Mouse (Mus musculus) common myeloid progenitor, adult 5-6 weeks (primary cell): ENCODE measurements around the gene Tspoap1. TPM values are rescaled to one million over a fixed set of nuclear protein-coding genes. Genes with fewer than 3 reads are reported as not detected.

Experiments
- ATAC-seq: replicated peaks from 2 replicates; pipeline ENCODE4 v1.8.0; 2016; ENCODE audit warnings: low read depth, mild to moderate bottlenecking, moderate TSS enrichment, inconsistent platforms; ENCODE audit not compliant: poor library complexity, severe bottlenecking
- total RNA-seq: library from RNA; stranded (forward); fragments of 200-1000, 187-1606 nt; gene quantifications from 2 replicates; pipeline ENCODE4 v1.2.3, GENCODE M21; 2017

The Tspoap1 gene
- total RNA-seq, 1 experiment from 2014 or later = 8.4 TPM

- no peak for ATAC-seq
These were observed 3.1 kb upstream of the Tspoap1 start for GRCm38 (mm10) chr11:87757001-87757954.

DNA sequence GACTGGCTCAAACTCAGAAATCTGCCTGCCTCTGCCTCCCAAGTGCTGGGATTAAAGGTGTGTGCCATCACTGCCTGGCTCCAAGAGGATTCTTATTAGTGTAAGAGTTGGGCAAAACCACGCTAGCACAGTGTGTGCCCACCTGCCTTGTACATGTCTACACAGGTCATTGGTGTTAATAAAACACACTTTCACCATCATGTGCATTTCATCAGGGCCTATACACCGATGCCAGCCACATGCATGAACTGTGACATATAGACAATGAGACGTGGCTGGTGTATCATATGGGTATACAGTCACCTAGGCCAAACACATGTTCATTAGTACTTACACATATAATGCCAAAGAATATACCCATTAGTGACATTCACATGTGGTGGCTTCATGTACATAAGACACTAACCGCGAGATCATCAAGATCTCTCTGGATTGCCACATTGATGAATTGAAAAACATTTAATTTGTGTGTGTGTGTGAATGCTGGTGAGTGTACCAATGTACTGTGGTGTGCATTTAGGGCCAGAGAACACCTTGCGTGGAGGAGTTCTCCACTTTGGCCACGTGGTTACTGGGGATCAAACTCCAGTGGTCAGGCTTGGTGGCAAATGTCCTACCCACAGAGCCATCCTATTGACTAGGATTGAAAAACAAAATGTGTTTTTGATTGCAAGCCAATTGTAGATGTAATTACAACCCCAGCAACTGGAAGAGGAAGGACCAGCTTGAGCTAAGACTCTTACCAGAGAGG is 2.0 kb upstream of the Tspoap1 start:
- ATAC-seq = no peak

- no peak for ATAC-seq
These were observed 1.3 kb upstream of the Tspoap1 start for GRCm38 (mm10) chr11:87758957-87759608.

DNA sequence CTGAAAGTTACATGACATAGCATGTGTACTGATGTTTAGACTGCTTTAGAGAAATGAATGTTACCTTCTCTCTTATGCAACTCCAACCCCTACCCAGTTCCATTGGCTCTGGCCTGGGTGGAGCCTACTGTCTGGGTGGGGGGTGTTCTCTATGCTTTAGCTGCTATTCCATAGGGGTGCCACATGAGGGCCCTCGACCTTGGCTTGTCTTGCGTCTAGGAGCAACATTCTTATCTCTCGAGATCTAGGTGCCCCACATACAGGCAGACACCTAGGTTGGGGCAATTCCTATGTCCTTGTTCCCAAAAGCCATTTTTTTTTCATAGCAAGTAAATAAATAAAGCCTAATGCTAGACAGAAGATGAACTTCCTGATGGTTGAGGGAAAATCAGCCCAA is 734 bp upstream of the Tspoap1 start:
- ATAC-seq = peak; percentile 19

DNA sequence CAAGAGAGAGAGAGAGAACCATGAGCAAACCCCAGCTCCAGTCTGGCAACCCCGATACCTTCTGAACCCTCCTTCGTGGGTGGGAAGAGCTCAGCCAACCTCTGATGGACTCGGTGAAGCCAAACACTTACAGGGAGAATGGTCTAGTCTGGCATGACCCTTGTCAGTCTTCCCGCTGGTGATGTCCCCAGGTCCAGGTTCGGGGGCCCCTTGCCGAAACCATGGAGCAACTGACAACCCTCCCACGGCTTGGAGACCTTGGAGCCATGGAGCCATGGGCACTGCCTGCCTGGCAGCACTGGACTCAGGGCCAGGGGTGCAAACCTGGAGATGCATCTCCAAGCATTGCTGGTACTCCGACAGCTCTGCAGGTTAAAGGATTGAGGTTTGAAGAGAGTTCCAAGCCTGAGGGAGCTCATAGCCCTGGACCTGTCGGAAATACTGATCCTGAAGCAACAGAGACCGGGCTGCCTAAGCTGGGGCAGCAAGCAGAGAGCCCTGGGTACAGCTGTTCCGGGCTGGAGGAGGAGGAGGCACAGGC is 910 bp downstream of the Tspoap1 start:
- ATAC-seq = no peak

GRCm38 (mm10) chr11:87761806-87762701 is 1.7 kb downstream of the Tspoap1 start:
- ATAC-seq = no peak

GRCm38 (mm10) chr11:87762702-87763385 is 2.5 kb downstream of the Tspoap1 start:
- ATAC-seq = no peak

DNA sequence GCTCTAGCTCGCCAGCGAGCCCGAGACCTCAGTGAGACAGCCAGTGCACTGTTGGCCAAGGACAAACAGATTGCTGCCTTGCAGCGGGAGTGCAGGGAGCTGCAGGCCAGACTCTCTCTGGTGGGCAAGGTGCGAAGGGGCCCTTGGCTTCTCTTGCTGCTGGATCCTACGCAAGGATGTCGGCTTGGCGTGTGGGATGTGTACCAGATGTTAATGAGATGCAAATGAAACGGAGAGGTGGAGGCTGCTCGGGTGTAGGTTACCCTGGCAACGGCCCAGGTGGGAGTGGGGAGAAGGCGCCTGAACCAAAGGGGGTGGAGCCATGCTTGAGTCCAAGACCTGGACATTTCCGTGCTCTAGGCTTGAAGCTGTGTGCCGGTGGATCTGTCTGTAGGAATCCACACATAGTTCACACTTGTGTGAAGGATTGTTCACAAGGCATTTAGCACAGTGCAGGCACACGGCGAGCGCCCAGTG is 3.2 kb downstream of the Tspoap1 start:
- no peak for ATAC-seq

DNA sequence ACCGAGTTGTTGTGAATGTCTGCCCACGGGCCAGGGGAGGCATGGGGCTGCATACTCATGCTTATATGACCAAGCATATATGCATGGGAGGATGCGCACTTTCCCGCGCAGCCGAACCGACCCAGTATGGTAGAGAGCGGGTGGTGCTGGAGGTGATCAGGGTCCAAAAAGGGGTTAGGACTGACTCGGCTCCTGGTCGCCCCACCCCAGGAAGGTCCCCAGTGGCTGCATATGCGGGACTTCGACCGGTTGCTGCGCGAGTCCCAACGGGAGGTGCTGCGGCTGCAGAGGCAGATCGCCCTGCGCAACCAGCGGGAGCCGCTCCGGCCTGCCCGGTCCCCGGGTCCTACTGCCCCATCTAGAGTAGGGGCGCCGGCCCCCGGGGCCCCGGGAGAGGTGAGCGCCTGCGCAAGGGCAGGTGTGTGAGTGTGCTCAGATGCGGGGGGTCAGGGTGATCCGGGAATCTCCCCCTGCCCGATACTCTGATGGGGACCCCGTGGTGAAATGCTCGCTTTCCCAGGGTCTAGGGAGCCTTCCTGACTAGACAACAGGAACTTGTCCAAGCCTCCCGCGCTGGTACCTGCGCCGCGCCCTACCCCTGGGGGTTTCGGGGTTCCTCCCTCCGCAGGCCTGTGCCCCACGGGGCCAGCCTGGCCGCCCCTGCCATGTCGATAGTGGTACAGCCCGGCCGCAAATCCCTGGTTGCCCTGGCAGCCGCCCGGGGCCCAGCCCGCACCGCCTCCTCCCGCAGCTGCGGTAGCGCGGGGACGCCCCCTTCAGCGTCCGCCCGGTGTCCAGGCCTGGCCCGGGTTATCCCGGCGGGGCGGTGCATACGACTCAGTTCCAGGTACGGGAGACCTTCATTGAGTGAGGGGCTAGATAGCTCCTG is 3.9 kb downstream of the Tspoap1 start:
- ATAC-seq = no peak

DNA sequence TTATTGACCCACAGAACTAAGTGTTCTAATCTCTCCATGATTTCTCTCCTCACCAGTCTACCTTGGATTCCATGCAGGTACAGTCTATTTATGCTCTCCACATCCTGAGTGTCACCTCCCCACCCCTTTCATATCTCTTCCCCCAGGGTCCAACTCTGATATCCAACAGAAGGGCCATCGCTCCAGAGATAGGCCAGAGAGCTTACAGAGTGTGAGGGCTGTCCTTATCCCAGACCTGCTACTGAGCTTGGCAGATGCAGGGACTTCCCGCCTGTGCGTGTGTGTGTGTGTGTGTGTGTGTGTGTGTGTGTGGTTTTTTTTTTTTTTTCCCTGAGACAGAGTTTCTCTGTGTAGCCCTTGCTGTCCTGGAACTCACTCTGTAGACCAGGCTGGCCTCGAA is 8.4 kb downstream of the Tspoap1 start:
- ATAC-seq = no peak

DNA sequence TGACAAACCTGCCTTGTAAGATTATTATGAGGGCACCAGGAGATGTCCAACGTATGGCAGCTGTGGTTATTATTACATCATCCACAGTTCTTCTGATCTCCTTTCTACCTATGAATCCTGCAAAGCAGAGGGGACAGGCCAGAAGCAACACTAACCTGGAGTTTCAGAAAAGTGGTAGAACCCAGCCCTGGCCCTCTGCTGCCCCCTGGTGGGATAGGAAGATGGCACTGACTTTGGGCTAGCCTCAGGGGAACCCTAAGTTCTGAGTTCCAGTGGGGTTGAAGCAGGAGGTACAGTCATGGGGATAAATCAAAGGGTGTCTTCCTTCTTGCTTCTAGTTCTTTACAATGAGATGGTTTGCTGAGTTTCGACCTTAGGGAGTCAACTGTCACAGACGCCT is 10.6 kb downstream of the Tspoap1 start:
- peak; percentile 80 for ATAC-seq

DNA sequence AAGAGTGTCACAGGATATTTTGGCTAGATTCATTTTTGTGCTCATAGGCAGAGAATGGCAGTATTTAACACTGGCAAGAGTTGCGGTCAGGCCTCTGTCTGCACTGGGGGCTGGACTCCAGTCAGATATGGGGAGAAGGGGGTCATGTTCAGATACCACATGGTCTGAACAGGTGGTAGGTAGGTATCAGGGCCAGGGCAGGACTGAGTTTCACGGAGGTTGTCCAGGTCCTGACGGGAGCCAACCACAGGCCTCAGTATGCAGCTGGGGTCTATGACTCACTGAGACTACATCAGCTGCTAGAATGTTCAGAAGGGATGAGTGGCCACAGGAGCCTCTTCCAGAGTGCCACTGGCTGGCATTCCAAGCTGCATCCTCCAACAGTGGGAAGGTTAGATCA is 12.0 kb downstream of the Tspoap1 start:
- ATAC-seq = no peak

- ATAC-seq = peak; percentile 90
These were observed 17.9 kb downstream of the Tspoap1 start for GRCm38 (mm10) chr11:87778100-87778765.

- no peak for ATAC-seq
These were observed 18.6 kb downstream of the Tspoap1 start for GRCm38 (mm10) chr11:87778915-87779314.

DNA sequence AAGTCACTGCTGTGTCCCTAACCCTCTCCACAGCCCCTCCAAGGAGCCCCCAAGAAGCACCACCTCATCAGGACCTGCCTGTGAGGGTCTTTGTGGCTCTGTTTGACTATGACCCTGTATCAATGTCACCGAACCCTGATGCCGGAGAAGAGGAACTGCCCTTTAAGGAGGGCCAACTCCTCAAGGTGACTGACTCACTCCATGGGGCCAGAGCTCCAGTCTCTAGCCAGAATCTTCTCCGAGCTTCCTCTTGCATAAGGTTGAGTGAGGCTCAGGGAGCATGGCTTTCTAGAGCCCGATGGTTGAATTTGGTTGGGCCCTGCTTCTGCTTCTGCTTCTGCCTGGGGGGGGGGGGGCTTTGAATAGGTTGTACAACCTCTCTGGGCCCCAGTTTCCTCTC is 19.1 kb downstream of the Tspoap1 start:
- ATAC-seq = peak; percentile 43

DNA sequence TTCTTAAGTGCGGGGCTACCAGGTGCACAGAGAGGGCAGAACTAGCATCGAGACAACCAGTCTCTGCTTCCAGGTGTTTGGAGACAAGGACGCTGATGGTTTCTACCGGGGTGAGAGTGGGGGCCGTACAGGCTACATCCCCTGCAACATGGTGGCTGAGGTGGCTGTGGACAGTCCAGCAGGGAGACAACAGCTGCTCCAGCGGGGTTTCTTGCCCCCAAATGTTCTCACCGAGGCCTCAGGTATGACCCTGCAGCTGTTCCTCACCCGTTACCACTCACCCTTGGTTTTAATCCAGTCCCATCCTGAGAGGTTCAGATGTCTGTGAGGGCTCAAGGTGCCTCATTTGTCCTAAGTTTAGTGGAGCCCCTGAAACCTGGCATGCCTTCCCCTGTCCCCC is 19.8 kb downstream of the Tspoap1 start:
- no peak for ATAC-seq

- ATAC-seq = peak; percentile 60
These were observed 29.7 kb downstream of the Tspoap1 start for GRCm38 (mm10) chr11:87790088-87790487.
